Mouse (Mus musculus): Measurements from ENCODE around the gene Tmem135. TPM values are rescaled to one million over a fixed set of nuclear protein-coding genes. Genes with fewer than 3 reads are reported as not detected.

Gene Tmem135
- polyA plus RNA-seq, 1 experiment: 27.6 TPM

DNA sequence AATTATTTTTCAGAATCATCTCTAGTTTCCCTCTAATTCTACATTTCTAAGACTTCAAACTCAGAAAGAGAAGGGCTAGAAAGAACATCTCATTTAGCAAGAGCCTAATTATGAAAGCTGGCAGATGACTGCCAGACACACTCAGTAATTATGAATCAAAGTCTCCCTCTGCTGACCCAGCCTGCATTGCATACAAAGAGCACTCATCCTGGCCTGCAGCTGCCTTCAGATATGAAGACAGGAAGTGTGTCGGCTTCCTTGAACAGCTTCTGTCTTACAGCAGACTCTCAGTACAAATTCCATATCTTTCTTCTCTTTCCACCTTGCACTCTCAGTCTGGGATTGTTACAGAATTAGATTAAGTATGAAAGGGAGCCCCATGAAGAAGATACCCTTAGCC, 33.1 kb downstream of the Tmem135 start:
- Histone ChIP-seq H3K27ac (ENCODE audit: insufficient read depth, low read length) (no peak overlapping the region), H3K36me3 (ENCODE audit: control insufficient read depth, insufficient read depth, low read length) (no peaks in the 10 kb centered on the region), H3K4me3 (ENCODE audit: extremely low read depth, insufficient read depth, insufficient read length) (no peak overlapping the region), H3K27me3 (ENCODE audit: control insufficient read depth, insufficient read depth, low read length) (no peaks in the 10 kb centered on the region), H3K4me1 (ENCODE audit: control insufficient read depth, insufficient read depth, insufficient read length) (no peaks in the 10 kb centered on the region)
- WGBS: 7% methylated on average over 1 of the region's 1 CpGs
- peak; percentile 22; the same call in 1 of the 2 replicates for TF ChIP-seq CTCF (IDR thresholded peaks at IDR 0.05; ENCODE audit: extremely low read depth, insufficient read depth, insufficient read length, insufficient replicate concordance)
- no peak for TF ChIP-seq POLR2A (IDR thresholded peaks at IDR 0.05; ENCODE audit: low read depth, low read length)
- peak in 1 of 2 experiments; percentile 50 for DNase-seq (ENCODE audit: low read depth in 1 of 2, low spot score in 2 of 2)

DNA sequence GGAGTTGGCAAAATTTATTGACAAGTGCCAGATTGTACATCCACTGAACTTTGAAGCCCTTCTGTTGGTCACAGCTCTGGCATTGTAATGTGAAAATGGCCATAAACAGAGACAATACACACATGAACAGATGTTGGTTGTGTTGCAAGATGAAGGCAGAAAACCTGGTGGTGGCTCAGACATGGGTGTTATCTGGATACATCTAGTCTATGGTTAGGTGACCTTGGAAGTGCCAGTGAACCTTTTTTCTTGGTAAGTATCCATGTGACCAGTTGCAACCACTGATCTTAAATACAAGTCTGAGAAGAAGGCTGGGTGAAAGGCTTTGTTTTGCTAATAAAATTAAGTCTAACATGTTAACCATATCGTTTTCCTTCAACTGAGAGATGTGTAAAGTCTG, 33.9 kb downstream of the Tmem135 start:
- no peak overlapping the region for H3K4me3 ChIP-seq (ENCODE audit: extremely low read depth, insufficient read depth, insufficient read length)
- no peaks in the 10 kb centered on the region for H3K36me3 ChIP-seq (ENCODE audit: control insufficient read depth, insufficient read depth, low read length)
- no peaks in the 10 kb centered on the region for H3K27me3 ChIP-seq (ENCODE audit: control insufficient read depth, insufficient read depth, low read length)
- no peak for TF ChIP-seq CTCF (IDR thresholded peaks at IDR 0.05; ENCODE audit: extremely low read depth, insufficient read depth, insufficient read length, insufficient replicate concordance)
- TF ChIP-seq POLR2A (IDR thresholded peaks at IDR 0.05; ENCODE audit: low read depth, low read length): no peak
- no peaks in the 10 kb centered on the region for H3K4me1 ChIP-seq (ENCODE audit: control insufficient read depth, insufficient read depth, insufficient read length)
- DNase-seq (ENCODE audit: low read depth in 1 of 2, low spot score in 2 of 2): no peak
- 88% methylated on average over 1 of the region's 1 CpGs for WGBS
- no peak overlapping the region for H3K27ac ChIP-seq (ENCODE audit: insufficient read depth, low read length)

- TF ChIP-seq CTCF (IDR thresholded peaks at IDR 0.05; ENCODE audit: extremely low read depth, insufficient read depth, insufficient read length, insufficient replicate concordance): no peak
- no peak for TF ChIP-seq POLR2A (IDR thresholded peaks at IDR 0.05; ENCODE audit: low read depth, low read length)
- Histone ChIP-seq H3K4me1 (ENCODE audit: control insufficient read depth, insufficient read depth, insufficient read length) (no peaks in the 10 kb centered on the region), H3K4me3 (ENCODE audit: extremely low read depth, insufficient read depth, insufficient read length) (no peak overlapping the region), H3K36me3 (ENCODE audit: control insufficient read depth, insufficient read depth, low read length) (no peaks in the 10 kb centered on the region), H3K27me3 (ENCODE audit: control insufficient read depth, insufficient read depth, low read length) (no peaks in the 10 kb centered on the region), H3K27ac (ENCODE audit: insufficient read depth, low read length) (no peak overlapping the region)
- WGBS: 70% methylated on average over 3 of the region's 3 CpGs
- no peak for DNase-seq (ENCODE audit: low read depth in 1 of 2, low spot score in 2 of 2)
These were observed 36.4 kb downstream of the Tmem135 start for GRCm38 (mm10) chr7:89367643-89368042.

DNA sequence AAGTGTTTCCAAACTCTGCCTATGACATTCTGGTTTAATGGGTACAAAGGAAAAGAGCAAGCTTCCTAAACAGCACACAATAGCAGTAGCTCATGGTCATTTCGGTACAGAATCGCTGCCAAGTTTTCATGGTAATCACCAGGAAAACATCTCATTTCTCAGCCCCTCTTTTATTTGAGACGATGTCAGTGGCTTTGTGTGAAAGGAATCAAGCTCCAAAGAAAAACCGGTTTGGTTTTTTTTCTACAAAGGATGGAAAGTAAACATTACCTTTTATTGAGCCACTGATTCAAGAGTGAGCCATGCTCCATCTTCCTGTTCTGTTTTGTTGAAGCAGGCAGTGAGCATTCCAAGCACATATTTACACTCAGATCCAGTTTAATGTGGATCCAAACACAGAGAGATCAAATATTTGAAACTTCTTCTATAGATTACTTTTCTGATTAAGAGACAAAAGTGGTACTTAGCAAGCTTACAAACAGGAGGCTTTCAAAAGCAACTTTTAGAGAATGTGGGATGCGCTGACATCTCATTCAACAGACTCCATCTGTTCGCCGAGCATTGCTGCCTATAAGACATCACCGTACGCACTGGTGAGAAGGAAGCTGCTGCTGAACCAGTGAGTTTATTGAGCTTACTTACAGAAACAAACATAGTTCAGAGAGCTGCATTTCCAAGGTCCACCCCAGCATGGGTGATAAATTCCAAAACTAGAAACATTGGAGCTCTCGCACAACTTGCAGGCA, 38.7 kb downstream of the Tmem135 start:
- Histone ChIP-seq H3K4me3 (ENCODE audit: extremely low read depth, insufficient read depth, insufficient read length) (no peak overlapping the region), H3K4me1 (ENCODE audit: control insufficient read depth, insufficient read depth, insufficient read length) (no peaks in the 10 kb centered on the region), H3K27me3 (ENCODE audit: control insufficient read depth, insufficient read depth, low read length) (no peaks in the 10 kb centered on the region), H3K27ac (ENCODE audit: insufficient read depth, low read length) (no peak overlapping the region), H3K36me3 (ENCODE audit: control insufficient read depth, insufficient read depth, low read length) (no peaks in the 10 kb centered on the region)
- DNase-seq (ENCODE audit: low read depth in 1 of 2, low spot score in 2 of 2): no peak
- WGBS: 95% methylated on average over 10 of the region's 10 CpGs
- TF ChIP-seq POLR2A (IDR thresholded peaks at IDR 0.05; ENCODE audit: low read depth, low read length): no peak

- no peak overlapping the region for H3K27ac ChIP-seq (ENCODE audit: insufficient read depth, low read length)
- H3K4me3 ChIP-seq (ENCODE audit: extremely low read depth, insufficient read depth, insufficient read length): no peak overlapping the region
- 88% methylated on average over 5 of the region's 5 CpGs for WGBS
- DNase-seq (ENCODE audit: low read depth in 1 of 2, low spot score in 2 of 2): no peak
- TF ChIP-seq POLR2A (IDR thresholded peaks at IDR 0.05; ENCODE audit: low read depth, low read length) (no peak), CTCF (IDR thresholded peaks at IDR 0.05; ENCODE audit: extremely low read depth, insufficient read depth, insufficient read length, insufficient replicate concordance) (no peak)
- no peaks in the 10 kb centered on the region for H3K4me1 ChIP-seq (ENCODE audit: control insufficient read depth, insufficient read depth, insufficient read length)
- H3K36me3 ChIP-seq (ENCODE audit: control insufficient read depth, insufficient read depth, low read length): no peaks in the 10 kb centered on the region
- no peaks in the 10 kb centered on the region for H3K27me3 ChIP-seq (ENCODE audit: control insufficient read depth, insufficient read depth, low read length)
These were observed 40.0 kb downstream of the Tmem135 start for GRCm38 (mm10) chr7:89363975-89364374.

- DNase-seq (ENCODE audit: low read depth in 1 of 2, low spot score in 2 of 2): no peak
- Histone ChIP-seq H3K36me3 (ENCODE audit: control insufficient read depth, insufficient read depth, low read length) (no peaks in the 10 kb centered on the region), H3K27ac (ENCODE audit: insufficient read depth, low read length) (no peak overlapping the region), H3K4me3 (ENCODE audit: extremely low read depth, insufficient read depth, insufficient read length) (no peak overlapping the region), H3K27me3 (ENCODE audit: control insufficient read depth, insufficient read depth, low read length) (no peaks in the 10 kb centered on the region), H3K4me1 (ENCODE audit: control insufficient read depth, insufficient read depth, insufficient read length) (no peaks in the 10 kb centered on the region)
- WGBS: 92% methylated on average over 4 of the region's 4 CpGs
- no peak for TF ChIP-seq CTCF (IDR thresholded peaks at IDR 0.05; ENCODE audit: extremely low read depth, insufficient read depth, insufficient read length, insufficient replicate concordance)
- no peak for TF ChIP-seq POLR2A (IDR thresholded peaks at IDR 0.05; ENCODE audit: low read depth, low read length)
These were observed 47.7 kb downstream of the Tmem135 start for GRCm38 (mm10) chr7:89356307-89356706.

GRCm38 (mm10) chr7:89355519-89356255, 48.3 kb downstream of the Tmem135 start:
- DNase-seq (ENCODE audit: low read depth in 1 of 2, low spot score in 2 of 2): no peak
- H3K27ac ChIP-seq (ENCODE audit: insufficient read depth, low read length): no peak overlapping the region
- H3K4me1 ChIP-seq (ENCODE audit: control insufficient read depth, insufficient read depth, insufficient read length): no peaks in the 10 kb centered on the region
- no peaks in the 10 kb centered on the region for H3K36me3 ChIP-seq (ENCODE audit: control insufficient read depth, insufficient read depth, low read length)
- no peak for TF ChIP-seq POLR2A (IDR thresholded peaks at IDR 0.05; ENCODE audit: low read depth, low read length)
- no peak for TF ChIP-seq CTCF (IDR thresholded peaks at IDR 0.05; ENCODE audit: extremely low read depth, insufficient read depth, insufficient read length, insufficient replicate concordance)
- no peak overlapping the region for H3K4me3 ChIP-seq (ENCODE audit: extremely low read depth, insufficient read depth, insufficient read length)
- no peaks in the 10 kb centered on the region for H3K27me3 ChIP-seq (ENCODE audit: control insufficient read depth, insufficient read depth, low read length)
- WGBS: 87% methylated on average over 8 of the region's 8 CpGs

Data from spleen, adult 2 months (tissue).